Mouse (Mus musculus) ovary, adult 2 months (tissue): Measurements from ENCODE around the gene Vmn1r40. TPM values are rescaled to one million over a fixed set of nuclear protein-coding genes. Genes with fewer than 3 reads are reported as not detected.

ENCODE experiments used
- polyA plus RNA-seq: library from polyadenylated mRNA; depleted of rRNA; stranded (reverse); fragments of >200 nt; gene quantifications from 2 replicates; pipeline ENCODE4 v1.2.3, GENCODE M21; 2012; rRNA removed

Vmn1r40 gene
- polyA plus RNA-seq: not detected in 2 replicates

GRCm38 (mm10) chr6:89707240-89707639 is at the start of gene Vmn1r40:
Gene Vmn1r40, plus strand, starts transcription at chr6:89707540.

GRCm38 (mm10) chr6:89740466-89740865 is 33.1 kb downstream of the Vmn1r40 start, which contains the start of gene Vmn1r41:
Gene Vmn1r41, plus strand, starts transcription at chr6:89740766.

Other genes with a start within 250 kb of the Vmn1r40 start
- 36.0 and 69.2 TPM in 2 replicates for gene Chchd6, start 111.9 kb upstream of the Vmn1r40 start, polyA plus RNA-seq
- 14.2 and 16.6 TPM in 2 replicates for gene Txnrd3, start 63.6 kb upstream of the Vmn1r40 start, polyA plus RNA-seq
- gene Vmn1r41, start 33.2 kb downstream of the Vmn1r40 start, polyA plus RNA-seq: not detected in 2 replicates
- gene Vmn1r42, start 168.9 kb downstream of the Vmn1r40 start, polyA plus RNA-seq: not detected in 2 replicates
- not detected in 2 replicates for gene Vmn1r43, start 168.9 kb downstream of the Vmn1r40 start, polyA plus RNA-seq
- gene Vmn1r44, start 176.1 kb downstream of the Vmn1r40 start, polyA plus RNA-seq: not detected in 2 replicates
- gene Vmn1r45, start 233.1 kb downstream of the Vmn1r40 start, polyA plus RNA-seq: not detected in 2 replicates